Mouse (Mus musculus): ENCODE measurements around the gene Gm43738. TPM values are rescaled to one million over a fixed set of nuclear protein-coding genes. Genes with fewer than 3 reads are reported as not detected.

Gene Gm43738
- polyA plus RNA-seq, 1 experiment from 2014 or later: 0.20 TPM

- H3K4me1 ChIP-seq (replicated peaks; ENCODE audit: control insufficient read depth, insufficient read depth, low read length): 0 out of 2 replicates have a peak, but pooled peaks cover 5% of the 10 kb centered on the region
- H3K9ac ChIP-seq (ENCODE audit: low read length): no peak overlapping the region
- 71% methylated on average over 1 of the region's 1 CpGs for WGBS
- no peak overlapping the region for H3K4me3 ChIP-seq (ENCODE audit: low read depth, low read length)
- no peaks in the 10 kb centered on the region for H3K27me3 ChIP-seq (replicated peaks; ENCODE audit: control insufficient read depth, insufficient read depth, low read length)
- H3K4me2 ChIP-seq (ENCODE audit: low read length): no peak overlapping the region
- peak; percentile 33 for ATAC-seq (replicated peaks; ENCODE audit: low FRiP score, low TSS enrichment, low read depth)
- DNase-seq (ENCODE audit: low spot score): no peak
- H3K27ac ChIP-seq (ENCODE audit: low read depth): no peak overlapping the region
- no peaks in the 10 kb centered on the region for H3K9me3 ChIP-seq (ENCODE audit: control insufficient read depth, low read length)
- H3K36me3 ChIP-seq (ENCODE audit: control insufficient read depth, insufficient read depth, low read length): no peaks in the 10 kb centered on the region
Observed at GRCm38 (mm10) chr3:89133752-89134151, 32.9 kb upstream of the Gm43738 start.

- H3K36me3 ChIP-seq (ENCODE audit: control insufficient read depth, insufficient read depth, low read length): no peaks in the 10 kb centered on the region
- H3K4me1 ChIP-seq (replicated peaks; ENCODE audit: control insufficient read depth, insufficient read depth, low read length): 0 out of 2 replicates have a peak, but pooled peaks cover 5% of the 10 kb centered on the region
- no peak overlapping the region for H3K4me2 ChIP-seq (ENCODE audit: low read length)
- H3K27ac ChIP-seq (ENCODE audit: low read depth): 0 out of 2 replicates have a peak overlapping the region, but pooled peaks have one; percentile 7
- H3K9me3 ChIP-seq (ENCODE audit: control insufficient read depth, low read length): no peaks in the 10 kb centered on the region
- 78% methylated on average over 7 of the region's 7 CpGs for WGBS
- ATAC-seq (replicated peaks; ENCODE audit: low FRiP score, low TSS enrichment, low read depth) (no peak), DNase-seq (ENCODE audit: low spot score) (no peak)
- H3K27me3 ChIP-seq (replicated peaks; ENCODE audit: control insufficient read depth, insufficient read depth, low read length): no peaks in the 10 kb centered on the region
- no peak overlapping the region for H3K9ac ChIP-seq (ENCODE audit: low read length)
- H3K4me3 ChIP-seq (ENCODE audit: low read depth, low read length): no peak overlapping the region
Observed at GRCm38 (mm10) chr3:89133063-89133450, 32.2 kb upstream of the Gm43738 start.

GRCm38 (mm10) chr3:89132285-89133062, 31.6 kb upstream of the Gm43738 start:
- ATAC-seq (replicated peaks; ENCODE audit: low FRiP score, low TSS enrichment, low read depth): no peak; the same call in 1 of the 2 replicates
- no peaks in the 10 kb centered on the region for H3K36me3 ChIP-seq (ENCODE audit: control insufficient read depth, insufficient read depth, low read length)
- peak overlapping the region; percentile 29; the same call in 1 of the 2 replicates for H3K9ac ChIP-seq (ENCODE audit: low read length)
- H3K4me2 ChIP-seq (ENCODE audit: low read length): peak overlapping the region; percentile 59
- H3K27ac ChIP-seq (ENCODE audit: low read depth): no peak overlapping the region
- H3K9me3 ChIP-seq (ENCODE audit: control insufficient read depth, low read length): no peaks in the 10 kb centered on the region
- 14% methylated on average over 30 of the region's 30 CpGs for WGBS
- no peaks in the 10 kb centered on the region for H3K27me3 ChIP-seq (replicated peaks; ENCODE audit: control insufficient read depth, insufficient read depth, low read length)
- H3K4me3 ChIP-seq (ENCODE audit: low read depth, low read length): peak overlapping the region; percentile 24; the same call in 1 of the 2 replicates
- 0 out of 2 replicates have a peak, but pooled peaks cover 5% of the 10 kb centered on the region for H3K4me1 ChIP-seq (replicated peaks; ENCODE audit: control insufficient read depth, insufficient read depth, low read length)
- peak; percentile 70 for DNase-seq (ENCODE audit: low spot score)

GRCm38 (mm10) chr3:89131816-89132215, 30.9 kb upstream of the Gm43738 start:
- Histone ChIP-seq H3K9me3 (ENCODE audit: control insufficient read depth, low read length) (no peaks in the 10 kb centered on the region), H3K4me3 (ENCODE audit: low read depth, low read length) (no peak overlapping the region), H3K4me2 (ENCODE audit: low read length) (peak overlapping the region; percentile 59), H3K36me3 (ENCODE audit: control insufficient read depth, insufficient read depth, low read length) (no peaks in the 10 kb centered on the region), H3K27me3 (replicated peaks; ENCODE audit: control insufficient read depth, insufficient read depth, low read length) (no peaks in the 10 kb centered on the region), H3K9ac (ENCODE audit: low read length) (no peak overlapping the region; the same call in 1 of the 2 replicates), H3K4me1 (replicated peaks; ENCODE audit: control insufficient read depth, insufficient read depth, low read length) (0 out of 2 replicates have a peak, but pooled peaks cover 5% of the 10 kb centered on the region), H3K27ac (ENCODE audit: low read depth) (no peak overlapping the region)
- 54% methylated on average over 4 of the region's 4 CpGs for WGBS
- DNase-seq (ENCODE audit: low spot score) (no peak), ATAC-seq (replicated peaks; ENCODE audit: low FRiP score, low TSS enrichment, low read depth) (no peak)

- Histone ChIP-seq H3K9ac (ENCODE audit: low read length) (no peak overlapping the region), H3K4me1 (replicated peaks; ENCODE audit: control insufficient read depth, insufficient read depth, low read length) (0 out of 2 replicates have a peak, but pooled peaks cover 5% of the 10 kb centered on the region), H3K4me3 (ENCODE audit: low read depth, low read length) (no peak overlapping the region), H3K9me3 (ENCODE audit: control insufficient read depth, low read length) (no peaks in the 10 kb centered on the region), H3K27me3 (replicated peaks; ENCODE audit: control insufficient read depth, insufficient read depth, low read length) (no peaks in the 10 kb centered on the region), H3K27ac (ENCODE audit: low read depth) (no peak overlapping the region), H3K36me3 (ENCODE audit: control insufficient read depth, insufficient read depth, low read length) (no peaks in the 10 kb centered on the region), H3K4me2 (ENCODE audit: low read length) (no peak overlapping the region)
- no peak for DNase-seq (ENCODE audit: low spot score)
- WGBS: 90% methylated on average over 3 of the region's 3 CpGs
- no peak for ATAC-seq (replicated peaks; ENCODE audit: low FRiP score, low TSS enrichment, low read depth)
Observed at GRCm38 (mm10) chr3:89129908-89130307, 29.0 kb upstream of the Gm43738 start.

GRCm38 (mm10) chr3:89125981-89126380, 25.1 kb upstream of the Gm43738 start:
- Histone ChIP-seq H3K36me3 (ENCODE audit: control insufficient read depth, insufficient read depth, low read length) (no peaks in the 10 kb centered on the region), H3K4me3 (ENCODE audit: low read depth, low read length) (no peak overlapping the region), H3K4me2 (ENCODE audit: low read length) (no peak overlapping the region), H3K27ac (ENCODE audit: low read depth) (no peak overlapping the region), H3K9ac (ENCODE audit: low read length) (no peak overlapping the region), H3K4me1 (replicated peaks; ENCODE audit: control insufficient read depth, insufficient read depth, low read length) (no peaks in the 10 kb centered on the region), H3K9me3 (ENCODE audit: control insufficient read depth, low read length) (no peaks in the 10 kb centered on the region), H3K27me3 (replicated peaks; ENCODE audit: control insufficient read depth, insufficient read depth, low read length) (no peaks in the 10 kb centered on the region)
- 94% methylated on average over 3 of the region's 3 CpGs for WGBS
- DNase-seq (ENCODE audit: low spot score) (no peak), ATAC-seq (replicated peaks; ENCODE audit: low FRiP score, low TSS enrichment, low read depth) (no peak)

GRCm38 (mm10) chr3:89124241-89124640, 23.3 kb upstream of the Gm43738 start:
- Histone ChIP-seq H3K27me3 (replicated peaks; ENCODE audit: control insufficient read depth, insufficient read depth, low read length) (no peaks in the 10 kb centered on the region), H3K36me3 (ENCODE audit: control insufficient read depth, insufficient read depth, low read length) (no peaks in the 10 kb centered on the region), H3K4me1 (replicated peaks; ENCODE audit: control insufficient read depth, insufficient read depth, low read length) (no peaks in the 10 kb centered on the region), H3K4me2 (ENCODE audit: low read length) (no peak overlapping the region), H3K4me3 (ENCODE audit: low read depth, low read length) (no peak overlapping the region), H3K27ac (ENCODE audit: low read depth) (no peak overlapping the region), H3K9ac (ENCODE audit: low read length) (no peak overlapping the region), H3K9me3 (ENCODE audit: control insufficient read depth, low read length) (no peaks in the 10 kb centered on the region)
- no peak for ATAC-seq (replicated peaks; ENCODE audit: low FRiP score, low TSS enrichment, low read depth)
- WGBS: 81% methylated on average over 3 of the region's 3 CpGs
- DNase-seq (ENCODE audit: low spot score): no peak

DNA sequence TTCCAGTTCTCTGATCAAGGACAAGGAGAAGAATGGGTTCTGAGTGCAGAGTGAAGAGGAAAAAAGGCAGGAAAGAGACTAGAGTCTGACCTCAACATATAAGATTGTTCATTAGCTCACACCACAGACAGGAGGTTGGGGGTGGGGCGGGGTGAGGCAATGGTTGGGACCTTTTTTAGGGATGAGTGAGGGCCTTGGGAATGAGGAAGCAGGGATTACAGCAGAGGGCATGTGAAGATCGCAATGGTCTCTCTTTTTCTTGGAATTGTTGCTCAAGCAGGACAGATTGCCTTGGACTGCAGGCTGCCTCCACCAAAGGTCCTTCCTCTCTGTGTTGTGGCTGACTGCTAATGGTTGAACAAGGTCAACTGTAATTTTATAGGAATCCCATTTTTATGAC, 22.4 kb upstream of the Gm43738 start:
- no peaks in the 10 kb centered on the region for H3K9me3 ChIP-seq (ENCODE audit: control insufficient read depth, low read length)
- H3K4me3 ChIP-seq (ENCODE audit: low read depth, low read length): no peak overlapping the region
- H3K27me3 ChIP-seq (replicated peaks; ENCODE audit: control insufficient read depth, insufficient read depth, low read length): no peaks in the 10 kb centered on the region
- ATAC-seq (replicated peaks; ENCODE audit: low FRiP score, low TSS enrichment, low read depth) (no peak), DNase-seq (ENCODE audit: low spot score) (no peak)
- WGBS: 87% methylated on average over 2 of the region's 2 CpGs
- no peak overlapping the region for H3K9ac ChIP-seq (ENCODE audit: low read length)
- no peaks in the 10 kb centered on the region for H3K36me3 ChIP-seq (ENCODE audit: control insufficient read depth, insufficient read depth, low read length)
- no peak overlapping the region for H3K4me2 ChIP-seq (ENCODE audit: low read length)
- no peaks in the 10 kb centered on the region for H3K4me1 ChIP-seq (replicated peaks; ENCODE audit: control insufficient read depth, insufficient read depth, low read length)
- H3K27ac ChIP-seq (ENCODE audit: low read depth): no peak overlapping the region

- Histone ChIP-seq H3K4me2 (ENCODE audit: low read length) (no peak overlapping the region), H3K4me3 (ENCODE audit: low read depth, low read length) (no peak overlapping the region), H3K27ac (ENCODE audit: low read depth) (no peak overlapping the region), H3K4me1 (replicated peaks; ENCODE audit: control insufficient read depth, insufficient read depth, low read length) (no peaks in the 10 kb centered on the region), H3K27me3 (replicated peaks; ENCODE audit: control insufficient read depth, insufficient read depth, low read length) (no peaks in the 10 kb centered on the region), H3K36me3 (ENCODE audit: control insufficient read depth, insufficient read depth, low read length) (no peaks in the 10 kb centered on the region), H3K9ac (ENCODE audit: low read length) (no peak overlapping the region), H3K9me3 (ENCODE audit: control insufficient read depth, low read length) (no peaks in the 10 kb centered on the region)
- ATAC-seq (replicated peaks; ENCODE audit: low FRiP score, low TSS enrichment, low read depth): no peak
- WGBS: 8% methylated on average over 2 of the region's 2 CpGs
- no peak for DNase-seq (ENCODE audit: low spot score)
Observed at GRCm38 (mm10) chr3:89115522-89115921, 14.6 kb upstream of the Gm43738 start.

Measured in intestine, embryonic 14.5 days (tissue).